ENCODE assay signal across 12 mouse cellular contexts in genomic region chr1:7319313-7319712, GRCm38 (mm10).
DNase-seq lines count a peak whose midpoint lies in the region; ATAC-seq and TF ChIP-seq lines count a peak whose summit lies in the region.
"Had no signal": no experiment of that assay in that cellular context is flagged by ENCODE, and none has a peak within 500 bp of the region (broad histone marks: within the 10 kb centered on the region; RNA-seq: fewer than 3 reads in every experiment).

No protein-coding gene starts in this region.

- no peaks in the 10 kb centered on the region for H3K4me1 ChIP-seq in midbrain, embryonic 11.5 days (ENCODE audit: control insufficient read depth, insufficient read depth, low read length)
- H3K4me1 ChIP-seq in midbrain, embryonic 10.5 days = peaks cover 4% of the 10 kb centered on the region; the same call in 1 of the 2 replicates
- H3K4me1 ChIP-seq in forebrain, embryonic 14.5 days (ENCODE audit: control insufficient read depth, insufficient read depth, low read length) = no peaks in the 10 kb centered on the region
- no peaks in the 10 kb centered on the region for H3K4me1 ChIP-seq in lung, adult 2 months (ENCODE audit: control insufficient read depth, insufficient read depth, low read length)
- H3K4me1 ChIP-seq: heart, embryonic 12.5 days had no signal

- no peak overlapping the region for H3K27ac ChIP-seq in midbrain, embryonic 11.5 days (ENCODE audit: low read depth, low read length)
- no peak overlapping the region for H3K27ac ChIP-seq in midbrain, embryonic 10.5 days (replicated peaks)
- no peak overlapping the region for H3K27ac ChIP-seq in forebrain, embryonic 14.5 days (ENCODE audit: low read depth, low read length)

- no peak for DNase-seq in midbrain, embryonic 11.5 days (ENCODE audit: low spot score, missing footprints)
- no peak for DNase-seq in midbrain, embryonic 10.5 days (ENCODE audit: low spot score)
- DNase-seq in forebrain, embryonic 14.5 days (ENCODE audit: low spot score) = peak; percentile 3
- peak; percentile 9 for DNase-seq in mesoderm, embryonic 11.5 days (ENCODE audit: low read depth, low spot score)
- DNase-seq in heart, adult 18-20 months = no peak
- DNase-seq in retina, postnatal 1 day = no peak
- no peak for DNase-seq in lung, adult 2 months
- DNase-seq: heart, postnatal 36 days; kidney, adult 11 months; kidney, postnatal 10 days; lung, postnatal 4 days had no signal

- no peaks in the 10 kb centered on the region for H3K27me3 ChIP-seq in midbrain, embryonic 11.5 days (ENCODE audit: control insufficient read depth, insufficient read depth, low read length)
- H3K27me3 ChIP-seq in midbrain, embryonic 10.5 days (ENCODE audit: low read depth, poor library complexity, severe bottlenecking) = no peaks in the 10 kb centered on the region
- no peaks in the 10 kb centered on the region for H3K27me3 ChIP-seq in forebrain, embryonic 14.5 days (replicated peaks; ENCODE audit: control insufficient read depth, insufficient read depth, low read length)
- H3K27me3 ChIP-seq: heart, embryonic 12.5 days had no signal

- H3K9ac ChIP-seq in midbrain, embryonic 11.5 days (ENCODE audit: low read length) = no peak overlapping the region
- no peak overlapping the region for H3K9ac ChIP-seq in forebrain, embryonic 14.5 days (ENCODE audit: low read length)
- H3K9ac ChIP-seq: heart, embryonic 12.5 days had no signal

- no peak for TF ChIP-seq POLR2A in lung, adult 2 months (IDR thresholded peaks at IDR 0.05; ENCODE audit: borderline replicate concordance, extremely low read depth, low read depth, low read length)

- no peak overlapping the region for H3K4me2 ChIP-seq in midbrain, embryonic 11.5 days
- no peak overlapping the region for H3K4me2 ChIP-seq in forebrain, embryonic 14.5 days (ENCODE audit: low read length)
- H3K4me2 ChIP-seq: heart, embryonic 12.5 days had no signal

- TF ChIP-seq CTCF in lung, adult 2 months (IDR thresholded peaks at IDR 0.05; ENCODE audit: insufficient read depth, low read length) = no peak

- H3K4me3 ChIP-seq in midbrain, embryonic 11.5 days (ENCODE audit: low read depth, low read length) = no peak overlapping the region
- no peak overlapping the region for H3K4me3 ChIP-seq in midbrain, embryonic 10.5 days
- H3K4me3 ChIP-seq in forebrain, embryonic 14.5 days (ENCODE audit: low read depth, low read length) = no peak overlapping the region
- no peak overlapping the region for H3K4me3 ChIP-seq in lung, adult 2 months (replicated peaks; ENCODE audit: extremely low read depth, low read depth, low read length)
- H3K4me3 ChIP-seq: heart, embryonic 12.5 days had no signal

- WGBS in midbrain, embryonic 11.5 days = 19% methylated on average over 4 of the region's 4 CpGs
- 22% methylated on average over 4 of the region's 4 CpGs for WGBS in midbrain, embryonic 10.5 days
- 3% methylated on average over 4 of the region's 4 CpGs for WGBS in forebrain, embryonic 14.5 days
- WGBS in lung, adult 2 months = 28% methylated on average over 4 of the region's 4 CpGs

- H3K36me3 ChIP-seq in midbrain, embryonic 11.5 days (ENCODE audit: control insufficient read depth, insufficient read depth, low read length) = no peaks in the 10 kb centered on the region
- no peaks in the 10 kb centered on the region for H3K36me3 ChIP-seq in midbrain, embryonic 10.5 days
- H3K36me3 ChIP-seq in forebrain, embryonic 14.5 days (ENCODE audit: control insufficient read depth, insufficient read depth, low read length) = no peaks in the 10 kb centered on the region
- H3K36me3 ChIP-seq: heart, embryonic 12.5 days had no signal

- H3K9me3 ChIP-seq in midbrain, embryonic 11.5 days (ENCODE audit: control insufficient read depth, low read length) = no peaks in the 10 kb centered on the region
- no peaks in the 10 kb centered on the region for H3K9me3 ChIP-seq in midbrain, embryonic 10.5 days (replicated peaks)
- no peaks in the 10 kb centered on the region for H3K9me3 ChIP-seq in forebrain, embryonic 14.5 days (replicated peaks; ENCODE audit: control insufficient read depth, low read length)
- H3K9me3 ChIP-seq: heart, embryonic 12.5 days had no signal

- peak; percentile 67; the same call in 1 of the 2 replicates for ATAC-seq in midbrain, embryonic 11.5 days (ENCODE audit: low FRiP score)
- 0 out of 2 replicates have a peak, but pooled peaks have one; percentile 29 for ATAC-seq in forebrain, embryonic 14.5 days

Comparison
In these comparisons a context has a peak if more than half of its experiments do, and no peak if none do; other contexts are left out.
1. DNase-seq: peak in forebrain, embryonic 14.5 days (single experiment) and mesoderm, embryonic 11.5 days (single experiment); none in midbrain, embryonic 11.5 days (single experiment), midbrain, embryonic 10.5 days (single experiment), heart, adult 18-20 months (0 of 2), retina, postnatal 1 day (single experiment) and lung, adult 2 months (single experiment).